Mouse (Mus musculus) midbrain, embryonic 14.5 days (tissue): ENCODE results near the gene Olfml2b. TPM values are rescaled to one million over a fixed set of nuclear protein-coding genes. Genes with fewer than 3 reads are reported as not detected.
A peak's percentile ranks its signal among the peaks of the same experiment; 100 is the strongest.

Experiments
- ATAC-seq: fragments of 200-750 bp; cut with Nextera tagmentation; 2 replicates; pipeline ENCODE4 v1.8.0; 2017; ENCODE audit warnings: moderate number of reproducible peaks, moderate library complexity; ENCODE audit not compliant: low FRiP score, low TSS enrichment
- DNase-seq: peaks from one replicate; pipeline ENCODE4 v3.0.0-alpha.2; 2015
- H3K27ac ChIP-seq: fragments of 300-500 bp; sonication (generic); replicated peaks from 2 replicates; pipeline ENCODE4 v1.5.1; 2014; ENCODE audit warnings: mild to moderate bottlenecking, low read depth, low read length, moderate library complexity
- H3K27me3 ChIP-seq: fragments of 300-500 bp; sonication (generic); 2 replicates; pipeline ENCODE4 v1.6.1; 2014; ENCODE audit warnings: low read length, control low read depth, mixed read lengths; ENCODE audit not compliant: control insufficient read depth, insufficient read depth
- H3K36me3 ChIP-seq: fragments of 300-500 bp; sonication (generic); 2 replicates; pipeline ENCODE4 v1.6.1; 2014; ENCODE audit warnings: low read length, control low read depth; ENCODE audit not compliant: control insufficient read depth, insufficient read depth
- H3K4me1 ChIP-seq: fragments of 300-500 bp; sonication (generic); 2 replicates; pipeline ENCODE4 v1.6.1; 2014; ENCODE audit warnings: mild to moderate bottlenecking, antibody characterized with exemption, low read length, control low read depth; ENCODE audit not compliant: control insufficient read depth, insufficient read depth
- H3K4me2 ChIP-seq: fragments of 300-500 bp; sonication (generic); 2 replicates; pipeline ENCODE4 v1.6.1; 2014; ENCODE audit warnings: mild to moderate bottlenecking, low read length, moderate library complexity
- H3K4me3 ChIP-seq: fragments of 300-500 bp; sonication (generic); replicated peaks from 2 replicates; pipeline ENCODE4 v1.5.1; 2014; ENCODE audit warnings: low read depth, low read length
- H3K9ac ChIP-seq: fragments of 300-500 bp; sonication (generic); replicated peaks from 2 replicates; pipeline ENCODE4 v1.6.1; 2014; ENCODE audit warnings: mild to moderate bottlenecking, low read length, moderate library complexity
- H3K9me3 ChIP-seq: fragments of 300-500 bp; sonication (generic); 2 replicates; pipeline ENCODE4 v1.6.1; 2016; ENCODE audit warnings: low read length, control low read depth, mixed read lengths; ENCODE audit not compliant: control insufficient read depth
- WGBS: fragments of 180-500 bp; shearing (Covaris S2); extraction: QIAGEN DNeasy Blood & Tissue Kit; methylation state at CpG from one replicate; pipeline ENCODE4 v1.1.7; 2014; 5-methylcytosine and 5-hydroxymethylcytosine counted together
- polyA plus RNA-seq: library from polyadenylated mRNA; unstranded; fragments of >200 nt; fragmentation: Nextera tagmentation; extraction: Ambion mirVana; gene quantifications from 2 replicates; pipeline ENCODE4 v1.2.1, GENCODE M21; 2014

The Olfml2b gene
- polyA plus RNA-seq, 1 experiment from 2014 or later: 3.7 TPM

DNA sequence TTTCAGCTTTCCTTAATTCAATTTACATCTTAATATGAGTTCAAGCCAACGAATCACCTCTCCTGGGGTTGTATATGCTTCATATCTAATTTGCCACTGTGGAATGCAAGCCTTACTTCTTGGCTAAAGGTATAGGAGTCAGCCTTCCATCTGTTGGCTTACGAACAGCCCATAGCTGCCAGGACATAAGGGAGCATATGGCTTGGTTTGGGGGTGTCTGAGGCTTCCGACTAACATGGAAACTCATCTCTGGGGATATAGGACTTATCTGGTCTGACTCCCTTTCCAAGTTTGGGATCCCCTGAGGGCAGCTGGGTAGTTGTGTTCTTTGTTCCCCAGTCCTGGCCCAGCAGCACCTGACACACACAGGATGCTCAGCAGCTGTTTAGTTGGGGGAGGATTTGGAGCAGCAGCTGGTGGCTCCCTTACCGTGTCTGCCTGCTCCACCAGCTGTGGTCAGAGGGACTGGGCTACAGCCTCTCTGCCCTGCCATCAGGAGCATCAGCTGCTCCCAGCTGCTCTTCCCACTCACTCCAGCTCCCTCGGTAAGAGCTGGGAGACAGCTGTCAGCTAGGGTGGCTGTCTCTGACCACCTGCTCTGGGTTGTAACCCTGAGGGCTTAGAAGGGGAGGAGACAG is 11.1 kb downstream of the Olfml2b start:
- 52% methylated on average over 5 of the region's 5 CpGs for WGBS
- no peaks in the 10 kb centered on the region for H3K27me3 ChIP-seq
- no peak overlapping the region for H3K9ac ChIP-seq
- H3K9me3 ChIP-seq: no peaks in the 10 kb centered on the region
- no peak overlapping the region for H3K4me2 ChIP-seq
- H3K27ac ChIP-seq: no peak overlapping the region
- peak; percentile 8 for DNase-seq
- H3K36me3 ChIP-seq: no peaks in the 10 kb centered on the region
- no peak overlapping the region for H3K4me3 ChIP-seq
- peaks cover 14% of the 10 kb centered on the region for H3K4me1 ChIP-seq
- ATAC-seq: no peak

DNA sequence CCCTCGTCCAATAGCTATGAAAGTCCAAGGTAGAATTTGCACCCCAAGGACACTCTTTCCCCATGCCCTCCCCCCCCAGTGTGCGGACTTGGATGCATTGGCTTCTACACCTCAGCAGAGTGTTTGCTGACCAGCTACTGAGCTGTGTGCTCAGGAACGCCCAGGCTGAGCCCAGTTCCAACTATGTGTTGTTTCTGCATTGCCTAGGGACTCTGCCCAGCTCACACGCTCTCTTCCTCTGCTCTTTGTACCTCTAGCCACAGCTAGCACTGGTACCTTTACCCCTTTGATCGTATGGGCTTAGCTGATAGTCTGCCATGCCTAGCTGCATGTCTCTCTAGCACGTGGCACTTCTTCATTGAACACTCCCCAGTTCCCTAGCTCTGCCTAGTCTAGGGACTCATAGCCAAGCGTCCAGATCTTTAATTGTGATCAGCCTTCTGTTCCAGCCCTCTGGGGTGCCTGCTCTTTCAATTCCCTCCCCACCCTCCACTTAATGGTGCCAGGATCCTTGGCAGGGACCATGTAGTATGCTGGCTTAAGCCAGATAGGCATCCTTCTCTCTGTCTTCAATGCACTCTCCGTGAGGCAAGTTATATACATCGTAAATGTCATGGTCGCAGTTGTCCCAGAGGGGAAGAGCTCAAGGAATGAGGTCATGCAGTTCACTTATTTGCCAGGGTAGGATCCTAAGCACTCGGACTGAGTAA is 12.3 kb downstream of the Olfml2b start:
- Histone ChIP-seq H3K9ac (no peak overlapping the region), H3K4me3 (no peak overlapping the region), H3K4me2 (no peak overlapping the region), H3K27ac (no peak overlapping the region), H3K4me1 (peaks cover 14% of the 10 kb centered on the region), H3K9me3 (no peaks in the 10 kb centered on the region), H3K36me3 (no peaks in the 10 kb centered on the region), H3K27me3 (no peaks in the 10 kb centered on the region)
- 74% methylated on average over 11 of the region's 11 CpGs for WGBS
- DNase-seq (no peak), ATAC-seq (no peak)

DNA sequence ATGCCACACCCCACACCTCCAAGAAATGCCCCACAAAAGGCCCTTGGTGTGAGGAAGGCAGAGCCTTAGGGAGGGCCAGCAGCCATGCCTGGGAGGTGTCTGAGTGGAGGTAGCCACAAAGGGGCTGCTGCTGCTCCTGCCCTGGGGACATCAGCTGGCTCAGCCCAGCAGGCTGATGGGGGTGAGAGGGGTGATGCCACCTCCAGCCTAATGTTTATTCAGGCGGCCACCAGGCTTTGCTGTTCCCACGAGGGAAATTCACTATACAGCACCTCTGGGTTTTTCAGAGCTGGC is 12.8 kb downstream of the Olfml2b start:
- Histone ChIP-seq H3K4me2 (no peak overlapping the region), H3K27ac (no peak overlapping the region), H3K4me1 (peaks cover 14% of the 10 kb centered on the region), H3K9ac (no peak overlapping the region), H3K27me3 (no peaks in the 10 kb centered on the region), H3K9me3 (no peaks in the 10 kb centered on the region), H3K36me3 (no peaks in the 10 kb centered on the region), H3K4me3 (no peak overlapping the region)
- ATAC-seq (no peak), DNase-seq (no peak)
- 48% methylated on average over 2 of the region's 2 CpGs for WGBS

DNA sequence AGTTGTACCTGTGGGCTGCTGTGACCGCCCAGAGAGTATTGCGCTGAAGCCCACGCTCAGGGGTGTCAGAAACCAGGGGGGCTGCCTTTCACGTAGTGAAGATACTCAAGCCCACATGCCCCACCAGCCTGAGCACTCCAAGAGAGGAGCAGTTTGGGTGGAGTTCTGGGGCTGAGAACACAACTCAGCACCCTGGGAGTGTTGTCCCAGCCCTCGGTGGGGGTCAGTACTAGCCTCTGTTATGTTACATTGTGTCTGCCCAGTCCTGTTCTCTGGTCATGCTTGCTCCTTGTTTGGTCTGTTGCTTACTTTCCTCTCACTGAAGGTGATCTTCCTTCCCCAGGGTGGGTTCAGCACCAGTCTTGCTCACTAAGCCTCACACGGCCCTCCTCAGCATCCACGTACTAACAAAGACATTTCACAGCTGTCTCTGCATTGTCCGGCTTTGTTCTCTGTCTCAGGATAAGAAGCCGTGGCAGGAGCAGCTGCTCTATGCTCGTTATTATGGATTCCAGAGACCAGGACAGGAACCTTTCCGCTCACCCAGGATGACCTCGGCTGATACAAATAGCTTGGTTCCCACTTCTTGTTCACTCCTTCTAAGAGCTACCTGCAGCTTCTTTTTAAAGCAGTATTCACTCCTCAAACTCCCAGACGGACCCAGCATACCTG is 13.4 kb downstream of the Olfml2b start:
- H3K9ac ChIP-seq: no peak overlapping the region
- H3K4me2 ChIP-seq: no peak overlapping the region
- H3K36me3 ChIP-seq: no peaks in the 10 kb centered on the region
- H3K4me1 ChIP-seq: peaks cover 14% of the 10 kb centered on the region
- ATAC-seq (no peak; the same call in 1 of the 2 replicates), DNase-seq (peak; percentile 46)
- no peaks in the 10 kb centered on the region for H3K27me3 ChIP-seq
- H3K4me3 ChIP-seq: no peak overlapping the region
- 37% methylated on average over 13 of the region's 13 CpGs for WGBS
- H3K27ac ChIP-seq: no peak overlapping the region
- no peaks in the 10 kb centered on the region for H3K9me3 ChIP-seq

DNA sequence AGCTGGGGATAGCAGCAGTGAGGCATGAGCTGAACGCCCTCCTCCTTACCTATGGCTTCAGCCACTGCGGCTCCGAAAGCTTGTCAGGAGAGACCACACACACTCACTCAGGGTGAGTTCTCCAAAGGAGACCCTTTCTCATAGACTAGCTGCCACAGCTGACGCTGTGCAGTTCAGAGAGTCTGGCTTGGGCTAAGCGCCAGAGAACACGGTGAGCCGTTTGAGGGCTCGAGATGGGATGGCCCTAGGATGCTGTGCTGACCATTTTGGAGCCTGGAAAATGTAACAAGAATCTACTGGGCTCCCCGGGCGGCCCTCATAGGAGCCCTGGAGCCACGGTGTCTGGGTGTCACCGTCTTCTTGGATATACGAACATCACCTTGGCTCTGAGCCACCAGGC is 14.9 kb downstream of the Olfml2b start:
- H3K4me1 ChIP-seq: peaks cover 14% of the 10 kb centered on the region
- no peak overlapping the region for H3K4me3 ChIP-seq
- H3K9me3 ChIP-seq: no peaks in the 10 kb centered on the region
- H3K27ac ChIP-seq: no peak overlapping the region
- DNase-seq (no peak), ATAC-seq (no peak)
- 0 out of 2 replicates have a peak, but pooled peaks cover 3% of the 10 kb centered on the region for H3K36me3 ChIP-seq
- H3K9ac ChIP-seq: no peak overlapping the region
- H3K27me3 ChIP-seq: no peaks in the 10 kb centered on the region
- no peak overlapping the region for H3K4me2 ChIP-seq
- 86% methylated on average over 13 of the region's 13 CpGs for WGBS

DNA sequence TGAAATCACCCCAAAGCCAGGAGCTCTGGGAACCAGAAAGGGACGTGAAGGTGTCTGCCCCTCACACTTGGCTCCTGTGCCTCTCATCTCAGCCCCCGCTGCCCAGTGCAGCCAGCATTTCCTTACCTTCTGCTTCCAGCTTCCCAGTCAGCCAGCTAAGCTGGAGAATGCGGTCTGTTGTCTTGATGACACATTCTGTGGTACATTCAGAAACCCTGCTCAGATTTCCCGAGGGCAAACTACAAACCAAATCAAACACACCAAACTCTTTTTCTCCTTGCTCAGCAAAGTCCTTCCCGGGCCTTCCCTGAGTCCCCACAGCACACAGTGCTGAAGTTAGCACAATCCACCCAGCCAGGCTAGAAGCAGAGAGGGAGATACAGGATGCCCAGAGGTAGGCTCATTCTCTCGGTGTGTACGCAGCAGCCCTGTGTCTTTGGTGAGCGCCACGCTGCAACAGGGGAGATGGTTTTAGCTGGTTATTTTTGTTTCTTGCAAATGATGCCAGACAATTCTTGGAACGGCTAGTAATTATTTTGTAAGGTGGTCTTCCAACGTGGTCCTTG is 20.4 kb downstream of the Olfml2b start:
- ATAC-seq: no peak

DNA sequence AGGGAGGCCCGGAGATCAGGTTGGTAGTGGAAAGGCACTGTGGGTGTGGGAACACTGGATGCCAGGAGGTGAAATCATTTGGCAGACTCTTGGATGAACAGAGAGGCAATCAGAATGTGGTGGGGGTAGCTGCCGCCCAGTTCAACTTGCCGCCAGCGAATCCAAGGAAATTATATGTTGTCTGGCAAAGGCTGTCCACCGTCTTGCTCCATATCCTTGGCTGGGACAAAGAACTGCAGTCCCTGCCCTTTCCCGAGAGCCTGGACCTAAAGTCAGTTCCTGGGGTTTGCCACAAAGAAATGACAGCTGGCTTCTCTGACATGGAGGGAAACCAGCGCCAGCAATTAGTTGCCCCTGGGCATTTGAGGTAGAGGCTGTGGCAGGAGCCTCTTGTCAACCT is 20.9 kb downstream of the Olfml2b start:
- Histone ChIP-seq H3K4me1 (no peaks in the 10 kb centered on the region), H3K36me3 (peaks cover 8% of the 10 kb centered on the region; the same call in 1 of the 2 replicates), H3K27ac (no peak overlapping the region), H3K4me3 (no peak overlapping the region), H3K9me3 (no peaks in the 10 kb centered on the region), H3K9ac (no peak overlapping the region), H3K27me3 (no peaks in the 10 kb centered on the region), H3K4me2 (no peak overlapping the region)
- WGBS: 78% methylated on average over 7 of the region's 7 CpGs
- DNase-seq (no peak), ATAC-seq (no peak)

More for the DNA sequence above, 20.4 kb downstream of the Olfml2b start:
- DNase-seq: no peak
- peaks cover 8% of the 10 kb centered on the region; the same call in 1 of the 2 replicates for H3K36me3 ChIP-seq
- H3K9ac ChIP-seq: no peak overlapping the region
- H3K27me3 ChIP-seq: no peaks in the 10 kb centered on the region
- H3K27ac ChIP-seq: no peak overlapping the region
- no peak overlapping the region for H3K4me2 ChIP-seq
- 91% methylated on average over 11 of the region's 11 CpGs for WGBS
- H3K4me1 ChIP-seq: no peaks in the 10 kb centered on the region
- H3K9me3 ChIP-seq: no peaks in the 10 kb centered on the region
- no peak overlapping the region for H3K4me3 ChIP-seq

DNA sequence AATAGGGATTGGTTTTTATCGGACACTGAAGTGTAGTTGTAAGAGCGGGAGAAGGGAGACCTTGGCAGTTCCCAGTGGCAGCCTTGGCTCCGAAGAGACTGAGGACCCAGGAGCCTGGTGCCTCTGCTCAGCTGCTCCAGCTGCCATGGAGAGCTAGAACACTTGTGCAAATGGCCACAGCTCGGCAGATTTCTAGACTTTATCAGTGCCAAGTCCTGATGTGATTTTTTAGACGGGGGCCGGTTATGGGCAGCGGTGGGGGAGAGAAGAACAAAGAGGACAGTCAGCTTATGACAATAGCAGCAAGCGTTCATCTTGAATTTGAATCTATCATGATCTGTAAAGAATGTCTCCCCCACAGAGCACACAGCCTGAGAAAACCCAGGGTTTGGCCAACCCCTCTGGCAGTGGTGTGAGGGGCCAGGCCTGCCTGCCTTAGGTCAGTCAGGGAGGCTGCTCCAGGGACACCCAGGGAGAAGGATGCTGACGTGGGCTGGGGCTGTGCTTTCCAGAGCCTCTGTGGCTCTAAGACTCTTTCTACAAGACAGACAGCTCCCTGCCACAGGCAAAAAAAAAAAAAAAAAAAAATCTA is 29.9 kb downstream of the Olfml2b start:
- H3K27me3 ChIP-seq: no peaks in the 10 kb centered on the region
- H3K27ac ChIP-seq: no peak overlapping the region
- 63% methylated on average over 9 of the region's 9 CpGs for WGBS
- H3K9ac ChIP-seq: no peak overlapping the region
- H3K9me3 ChIP-seq: no peaks in the 10 kb centered on the region
- ATAC-seq: no peak
- H3K36me3 ChIP-seq: no peaks in the 10 kb centered on the region
- no peak overlapping the region for H3K4me2 ChIP-seq
- DNase-seq: no peak
- H3K4me3 ChIP-seq: no peak overlapping the region
- no peaks in the 10 kb centered on the region for H3K4me1 ChIP-seq
